Mouse (Mus musculus) adrenal gland, adult 2 months (tissue): ENCODE results near the gene Cenps. TPM values are rescaled to one million over a fixed set of nuclear protein-coding genes. Genes with fewer than 3 reads are reported as not detected.

ENCODE experiments used
- DNase-seq: peaks from one replicate; pipeline ENCODE4 v3.0.0; 2021
- polyA plus RNA-seq: library from polyadenylated mRNA; depleted of rRNA; stranded (reverse); fragments of >200 nt; gene quantifications from 2 replicates; pipeline ENCODE4 v1.2.3, GENCODE M21; 2012
- total RNA-seq, 2 experiments: library from RNA; stranded (reverse); gene quantifications; 2 replicates each; pipeline ENCODE4 v1.2.3; 2021

Gene Cenps
- total and polyA plus RNA-seq, 3 experiments = 0.35 to 13.0 (median 11.5) TPM

DNA sequence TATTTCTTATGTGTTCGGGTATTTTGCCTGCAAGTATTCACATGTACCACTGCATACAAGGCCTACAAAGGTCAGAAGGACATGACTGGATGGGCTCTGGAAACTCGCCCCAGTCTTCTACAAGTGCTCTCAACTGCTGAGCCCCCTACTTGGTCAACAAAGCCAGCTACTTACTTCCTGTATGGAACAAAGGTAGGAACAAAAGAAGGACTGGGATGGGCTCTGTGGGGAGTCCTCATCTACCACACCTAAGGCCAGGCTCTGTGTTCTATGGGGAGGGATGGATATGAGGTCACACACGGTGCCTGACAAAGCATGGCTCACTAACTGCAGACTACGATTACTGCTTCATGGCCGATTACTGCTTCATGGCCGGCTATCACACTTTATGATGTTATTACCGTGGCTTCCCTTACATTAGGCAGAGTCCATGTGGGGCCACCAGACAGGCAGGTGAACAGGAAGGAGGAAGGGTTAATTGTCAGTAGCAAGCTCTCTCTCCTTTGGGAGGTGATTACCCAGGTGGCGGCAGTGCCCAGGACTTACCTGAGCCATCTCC is 20.1 kb upstream of the Cenps start:
- DNase-seq = no peak

DNA sequence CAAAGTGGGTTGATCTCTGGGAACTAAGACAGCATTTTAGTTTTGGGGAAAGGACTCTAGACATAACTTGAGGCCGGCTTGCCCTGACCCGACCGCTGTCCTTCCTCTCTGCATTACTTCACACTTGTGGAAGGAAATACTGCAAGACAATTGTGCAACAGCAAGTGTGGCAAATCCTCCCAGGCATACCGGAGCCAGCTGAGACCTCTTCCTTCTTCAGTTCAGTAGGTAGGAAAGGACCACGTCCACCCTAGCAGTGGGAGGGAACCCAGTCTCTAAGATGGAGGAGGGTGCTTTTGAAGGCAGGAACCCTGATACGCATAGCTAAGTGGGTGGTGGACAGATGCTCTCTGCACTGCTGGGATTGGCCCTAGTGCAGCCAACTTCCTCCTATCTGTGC is 18.3 kb upstream of the Cenps start:
- peak; percentile 68 for DNase-seq

DNA sequence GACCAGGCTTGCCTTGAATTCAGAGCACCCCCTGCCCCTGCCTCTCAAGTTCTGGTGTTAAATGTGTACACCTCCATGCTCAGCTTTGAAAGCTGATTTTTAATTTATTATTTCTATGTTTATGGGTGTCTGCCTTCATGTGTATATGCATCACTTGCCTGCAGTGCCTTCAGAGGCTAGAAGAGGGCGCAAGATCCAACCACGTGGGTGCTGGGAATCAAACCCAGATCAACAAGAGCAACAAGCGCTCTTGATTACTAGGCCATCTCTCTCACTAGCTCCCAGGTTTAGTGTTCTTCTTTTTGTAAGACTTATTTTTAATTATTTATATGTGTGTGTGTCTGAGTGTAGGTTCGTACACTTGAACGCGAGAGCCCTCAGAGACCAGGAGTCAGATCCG is 17.4 kb upstream of the Cenps start:
- no peak for DNase-seq

DNA sequence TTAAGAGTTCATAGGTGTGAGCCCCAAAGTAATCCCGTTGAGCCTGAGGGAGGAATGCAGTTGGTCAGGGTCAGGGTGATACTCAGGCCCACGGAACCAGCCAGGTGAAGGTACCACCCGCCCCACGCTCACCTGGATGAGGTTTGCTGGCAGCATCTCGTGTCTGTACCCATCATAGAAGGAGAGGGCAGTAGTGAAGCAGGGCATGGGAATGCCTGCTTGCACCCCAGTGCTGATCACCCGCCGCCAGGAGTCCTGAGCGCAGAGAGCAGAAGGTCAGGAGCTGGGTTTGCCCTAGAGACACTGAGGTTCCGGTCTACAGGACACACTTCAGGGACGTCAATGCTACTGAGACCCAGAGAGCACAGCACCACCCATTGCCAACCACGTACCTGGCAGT is 13.3 kb upstream of the Cenps start:
- DNase-seq = no peak

DNA sequence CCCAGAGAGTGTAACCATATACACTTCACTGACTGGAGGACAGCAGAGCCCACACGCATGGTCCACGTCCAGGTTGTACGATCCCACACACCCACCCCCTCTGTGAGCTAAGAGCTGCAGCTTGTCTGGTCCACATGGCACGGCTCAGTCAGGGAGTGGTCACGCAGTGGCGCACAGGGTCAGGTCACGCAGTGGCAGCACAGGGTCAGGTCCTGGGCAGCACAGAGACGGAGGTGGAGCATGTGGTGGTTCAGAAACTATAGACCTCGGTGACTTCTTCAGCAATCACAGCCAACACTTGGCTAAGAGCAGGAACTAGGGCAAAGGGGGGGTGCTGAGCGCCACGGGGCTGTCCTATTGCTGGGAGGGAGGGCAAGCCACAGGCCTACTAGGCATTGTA is 12.8 kb upstream of the Cenps start:
- peak; percentile 78 for DNase-seq

DNA sequence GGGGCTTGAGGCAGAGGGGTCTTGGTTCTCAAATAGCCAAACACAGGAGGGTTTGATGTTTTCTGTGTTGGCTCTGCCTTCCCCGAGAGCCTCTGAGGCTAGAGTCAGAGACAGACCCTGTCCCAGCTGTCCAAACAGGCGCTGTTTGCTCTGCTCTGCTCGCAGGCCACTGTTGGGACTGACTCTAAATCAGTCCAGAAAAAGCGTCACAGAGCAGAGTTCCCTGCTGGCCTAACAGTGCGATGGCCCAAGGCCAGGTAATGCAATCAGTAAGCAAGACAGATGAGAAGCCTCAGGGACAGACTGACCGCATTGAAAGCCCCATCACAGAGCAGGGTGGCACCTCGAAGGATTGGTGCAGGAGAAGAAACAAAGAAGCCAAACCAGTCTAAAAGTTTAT is 12.2 kb upstream of the Cenps start:
- peak; percentile 88 for DNase-seq

DNA sequence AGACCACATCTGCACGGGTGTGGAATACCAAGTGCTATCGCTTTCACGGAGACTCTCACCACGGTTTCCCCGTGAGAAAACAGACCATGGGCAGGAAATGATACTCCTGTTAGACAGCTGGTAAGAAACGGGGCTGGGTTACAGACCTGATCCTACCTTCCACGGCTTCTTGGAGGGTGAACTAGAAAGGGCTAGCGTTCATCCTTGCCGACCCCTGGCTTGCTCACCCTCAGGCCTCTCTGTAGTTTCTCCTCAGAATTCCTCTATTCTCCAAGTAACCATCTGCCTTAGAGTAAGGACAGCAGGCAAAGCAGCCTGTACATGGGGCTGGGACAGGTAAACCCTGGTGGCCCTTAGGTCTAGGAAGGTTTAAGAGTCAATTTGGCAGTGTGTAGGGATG is 11.8 kb upstream of the Cenps start:
- DNase-seq = no peak

DNA sequence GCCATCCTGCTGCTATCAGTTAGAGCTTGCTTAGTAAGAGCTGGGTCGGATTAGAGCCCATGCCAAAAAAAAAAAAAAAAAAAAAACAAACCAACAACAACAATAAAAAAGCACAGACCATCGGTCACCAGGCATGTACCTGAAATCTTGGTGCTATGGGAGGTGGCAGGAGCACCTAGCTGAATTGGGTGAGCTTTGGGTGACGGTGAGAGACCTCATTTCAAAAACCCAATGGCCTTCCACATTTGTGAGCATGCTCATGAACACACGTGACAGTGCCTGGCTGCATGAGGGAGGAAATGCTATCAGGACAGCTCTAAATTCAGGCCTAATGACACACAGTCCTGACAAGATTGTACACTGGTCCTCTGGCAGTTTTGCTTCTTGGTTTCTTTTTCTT is 10.7 kb upstream of the Cenps start:
- DNase-seq = no peak

DNA sequence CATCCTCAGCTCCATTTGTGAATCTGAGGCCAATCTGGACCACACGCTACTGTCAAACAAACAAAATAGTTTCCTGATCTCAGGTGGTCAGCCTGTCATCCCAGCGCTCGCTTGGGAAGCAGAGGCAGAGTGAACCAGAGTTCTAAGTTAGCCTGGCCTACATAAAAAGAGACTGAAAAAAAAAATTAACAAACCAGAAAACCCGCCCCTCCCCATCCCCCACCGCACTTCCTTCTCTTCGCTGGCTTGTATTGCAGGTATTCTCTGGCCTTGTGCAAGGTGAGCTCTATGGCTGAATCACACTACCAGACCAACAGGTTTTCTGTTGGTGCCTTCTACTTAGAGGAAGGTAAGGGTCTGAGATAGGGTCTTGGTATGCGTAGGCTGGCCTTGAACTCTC is 10.1 kb upstream of the Cenps start:
- no peak for DNase-seq

DNA sequence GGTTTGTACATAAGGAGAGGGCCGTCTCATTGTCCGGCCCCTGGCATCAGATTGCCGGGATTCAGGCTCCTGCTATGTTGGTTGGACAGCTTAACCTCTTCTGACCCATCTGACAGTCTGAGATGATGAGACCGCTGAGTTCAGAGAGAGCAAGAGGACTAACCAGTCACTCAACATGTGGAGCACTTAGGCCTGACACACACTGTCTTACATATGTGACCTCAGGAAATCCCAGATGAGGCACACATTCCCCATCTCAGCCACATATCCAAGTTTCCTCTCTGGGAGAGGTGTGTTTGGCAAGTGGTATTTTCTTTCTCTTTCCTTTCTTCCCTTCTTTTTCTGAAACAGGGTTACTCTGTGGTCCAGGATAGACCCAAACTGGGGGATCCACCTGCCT is 7.7 kb upstream of the Cenps start:
- no peak for DNase-seq

DNA sequence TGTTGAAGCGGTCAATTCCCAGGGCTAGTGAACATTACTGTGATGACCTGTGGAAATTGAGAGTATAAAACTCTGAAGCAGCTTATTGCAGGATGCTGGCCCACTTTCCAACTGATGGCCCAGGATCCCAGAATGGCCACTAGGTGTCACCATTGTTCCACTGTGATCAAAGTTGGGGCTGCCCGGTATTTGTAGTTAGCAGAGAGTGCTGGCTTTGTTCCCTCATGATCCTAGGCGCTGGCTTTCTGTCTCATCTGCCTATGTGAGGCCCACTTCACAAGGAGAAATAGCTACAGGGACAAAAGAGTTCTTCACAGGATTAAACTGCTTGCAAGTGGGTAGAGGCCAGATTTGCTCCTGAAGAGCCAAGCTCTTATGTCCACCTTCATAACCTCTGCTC is 7.0 kb upstream of the Cenps start:
- DNase-seq = peak; percentile 85

DNA sequence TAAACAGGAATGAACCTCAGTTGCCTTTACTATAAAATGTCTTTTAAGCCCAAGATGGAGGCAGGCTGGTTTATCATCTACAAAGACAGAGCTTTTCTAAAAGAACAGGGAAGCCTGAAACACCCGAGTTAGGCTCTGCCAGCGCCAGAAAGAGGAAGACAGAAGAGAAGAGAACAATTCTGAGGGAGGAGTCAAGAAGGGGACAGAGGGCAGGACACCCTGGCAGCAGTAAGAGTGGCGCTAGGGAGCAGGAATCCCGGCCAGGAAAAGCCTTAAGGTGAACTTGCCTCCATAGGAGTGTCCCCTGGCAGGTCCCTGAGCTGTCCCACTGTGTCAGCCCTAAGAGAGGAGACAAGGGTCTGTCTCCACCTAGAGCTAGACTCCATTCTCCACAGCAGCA is 6.2 kb upstream of the Cenps start:
- no peak for DNase-seq

DNA sequence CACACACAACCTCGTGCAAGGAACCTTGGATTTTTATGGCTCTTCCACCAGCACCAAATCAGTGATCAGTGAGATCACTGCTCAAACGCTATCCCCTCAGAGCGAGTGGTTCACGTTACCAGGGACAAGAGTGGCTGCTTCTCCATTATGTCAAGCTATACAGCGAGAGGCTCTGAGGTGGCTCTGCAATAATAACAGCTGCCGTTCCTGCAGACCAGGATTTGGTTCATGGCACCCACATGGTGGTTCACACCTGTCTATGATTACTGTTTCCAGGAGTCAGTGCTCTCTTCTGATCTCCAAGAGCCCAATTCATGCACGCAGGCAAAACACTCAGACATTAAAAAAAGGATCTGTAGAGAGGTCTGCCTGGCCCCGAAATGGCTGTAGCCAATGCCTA is 1.1 kb upstream of the Cenps start:
- DNase-seq = no peak

DNA sequence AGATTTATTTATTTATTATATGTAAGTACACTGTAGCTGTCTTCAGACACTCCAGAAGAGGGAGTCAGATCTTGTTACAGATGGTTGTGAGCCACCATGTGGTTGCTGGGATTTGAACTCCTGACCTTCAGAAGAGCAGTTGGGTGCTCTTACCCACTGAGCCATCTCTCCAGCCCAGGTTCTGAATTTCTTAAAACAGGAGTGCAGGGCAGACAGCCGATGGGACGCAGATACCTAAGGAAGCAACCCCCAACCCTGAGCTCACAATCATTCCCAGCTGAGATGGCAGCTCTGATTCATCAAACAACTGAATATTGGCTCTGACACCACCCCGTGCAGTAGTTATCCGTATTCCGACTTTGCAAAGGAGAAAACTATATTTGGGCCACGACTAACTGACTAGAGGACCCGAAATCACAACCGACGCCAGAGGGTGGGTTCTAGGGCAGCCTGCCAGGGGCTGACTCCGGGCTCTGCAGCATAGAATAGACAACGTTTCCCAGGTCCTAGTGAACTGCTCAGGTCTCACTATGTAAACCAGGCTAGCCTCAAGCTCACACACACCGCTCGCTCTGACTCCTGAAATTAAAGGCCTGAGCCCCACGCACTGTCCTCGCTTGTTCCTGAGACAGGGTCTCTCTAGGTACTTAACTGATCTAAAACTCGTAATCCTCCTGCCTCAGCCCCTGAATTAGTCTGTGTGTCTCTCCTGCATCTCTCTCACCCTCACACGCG is 1.1 kb downstream of the Cenps start:
- no peak for DNase-seq

DNA sequence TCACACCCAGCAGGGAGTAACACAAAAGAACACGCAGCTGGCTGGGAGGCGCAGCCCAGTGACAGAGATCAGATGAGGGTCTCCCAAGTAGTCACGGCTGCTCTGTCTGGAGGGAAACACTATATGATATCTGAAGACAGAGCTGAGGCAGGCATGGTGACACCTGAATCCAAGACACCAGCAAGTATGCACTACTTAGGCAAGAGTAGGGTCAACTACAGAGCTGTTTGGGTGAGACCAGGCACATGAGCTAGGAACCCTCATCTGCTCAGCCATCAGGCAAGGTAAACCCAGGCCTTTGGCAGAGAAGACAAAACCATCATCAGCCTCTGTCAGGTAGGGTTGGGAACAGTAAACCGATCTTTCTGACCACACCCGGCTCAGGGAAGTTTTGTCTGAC is 4.0 kb downstream of the Cenps start:
- no peak for DNase-seq

DNA sequence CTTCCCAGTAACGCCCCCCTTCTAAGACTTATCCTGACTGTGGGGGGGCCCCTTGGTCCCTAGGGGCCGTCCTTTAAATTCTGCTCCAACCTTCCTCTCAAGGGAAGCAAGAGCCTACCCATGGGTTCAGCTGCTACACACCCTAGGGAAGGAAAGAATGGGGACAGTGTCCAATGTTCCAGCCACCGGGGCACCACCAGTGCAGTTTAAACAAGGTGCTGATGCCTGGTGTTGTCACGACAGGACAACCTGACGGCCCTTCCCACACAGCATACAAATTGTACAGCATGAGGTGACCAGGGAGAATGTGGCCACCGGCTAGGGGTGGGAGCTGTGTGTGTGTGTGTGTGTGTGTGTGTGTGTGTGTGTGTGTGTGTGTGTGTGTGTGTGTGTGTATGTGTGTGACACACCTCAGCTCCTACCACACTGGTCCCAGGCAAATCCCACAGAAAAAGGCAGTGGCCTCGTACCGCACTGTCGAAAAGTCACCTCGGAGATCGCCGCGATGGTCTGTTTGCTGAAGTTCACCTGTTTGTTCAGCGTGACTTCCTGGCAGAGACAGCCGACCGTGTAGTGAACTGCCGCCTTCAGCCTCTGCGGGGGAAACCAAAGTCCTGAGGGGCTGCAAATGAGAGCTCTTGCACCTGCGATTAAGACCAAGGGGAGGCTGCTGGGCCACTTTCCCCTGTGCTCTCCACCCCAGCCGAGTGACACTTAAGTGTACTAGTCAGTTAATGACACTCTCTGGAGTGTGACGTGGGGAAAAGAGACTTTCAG is 5.5 kb downstream of the Cenps start:
- no peak for DNase-seq

DNA sequence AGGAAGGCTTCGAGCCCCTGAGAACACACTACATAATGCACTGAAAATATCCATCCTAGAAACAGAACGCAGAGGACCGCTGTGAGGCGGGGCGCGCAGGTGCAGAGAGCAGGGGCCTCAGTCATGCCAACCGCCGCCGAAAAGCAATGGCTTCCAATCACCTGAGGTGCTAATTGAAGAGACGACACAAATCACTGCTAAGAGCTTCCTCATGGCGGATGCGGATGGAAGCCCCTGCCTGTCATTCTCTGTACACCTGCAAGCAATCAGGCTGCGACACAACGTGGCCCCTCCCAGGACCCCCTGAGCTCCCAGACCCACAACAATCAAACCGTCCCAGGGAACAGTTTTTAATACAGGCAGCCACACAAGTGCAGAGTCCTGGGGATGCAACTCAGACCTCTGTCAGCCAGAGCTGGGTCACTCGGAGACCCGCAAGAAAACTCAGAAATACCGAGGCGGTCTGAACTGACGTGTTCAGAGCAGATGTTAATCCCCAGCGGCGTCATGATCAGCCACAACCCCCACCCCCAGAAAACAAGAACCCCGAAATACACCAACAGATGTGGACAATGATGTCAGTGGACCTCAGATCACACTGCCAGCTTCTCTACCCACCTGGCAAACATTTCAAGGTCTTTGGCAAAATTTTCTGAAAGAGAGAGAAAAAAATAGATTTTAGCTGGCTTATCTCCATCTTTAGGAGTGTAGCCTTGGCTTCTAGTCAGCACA is 6.2 kb downstream of the Cenps start:
- DNase-seq = no peak

DNA sequence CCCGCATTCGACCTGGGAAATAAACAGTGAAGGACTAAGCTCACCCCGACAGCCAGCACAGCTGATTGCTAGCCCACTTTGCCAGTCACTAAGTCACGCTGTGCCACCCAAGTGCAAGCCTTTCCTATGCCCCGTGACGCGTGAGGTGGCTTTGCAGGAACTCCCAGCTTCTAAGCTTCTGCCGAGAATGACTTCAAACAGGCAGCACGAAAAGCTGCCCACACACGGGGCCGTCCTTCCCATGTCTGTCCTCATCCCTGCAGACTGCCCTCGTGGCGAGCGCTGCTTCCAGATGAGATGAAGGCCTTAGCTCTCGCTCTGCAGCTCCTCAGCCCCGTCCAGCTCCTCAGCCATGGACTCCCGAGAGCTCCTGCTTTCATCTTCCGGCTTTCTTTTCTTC is 9.0 kb downstream of the Cenps start:
- no peak for DNase-seq

DNA sequence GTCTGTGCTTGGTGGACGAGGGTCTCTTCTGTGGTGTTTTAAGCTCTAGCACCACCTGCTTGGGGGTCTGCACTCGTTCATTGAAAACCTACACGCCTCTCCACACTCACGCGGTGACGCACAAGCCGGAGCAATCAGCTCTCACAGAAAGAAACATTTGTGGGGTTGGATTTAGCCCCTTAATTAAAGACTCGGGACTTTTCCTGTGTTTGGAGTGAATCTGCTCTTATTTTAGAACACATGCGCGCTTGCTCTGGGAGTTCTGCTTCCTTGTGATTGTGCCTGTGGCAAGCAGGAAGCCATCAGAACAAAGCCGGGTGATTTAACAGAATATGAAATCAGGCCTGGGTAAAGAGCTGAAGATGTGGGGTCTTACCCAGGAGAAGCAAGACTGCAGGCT is 10.8 kb downstream of the Cenps start, which contains the start of gene Cort:
TSS of gene Cort (minus strand) at position 101 of the 400 bp plus-strand sequence.
- DNase-seq = no peak

DNA sequence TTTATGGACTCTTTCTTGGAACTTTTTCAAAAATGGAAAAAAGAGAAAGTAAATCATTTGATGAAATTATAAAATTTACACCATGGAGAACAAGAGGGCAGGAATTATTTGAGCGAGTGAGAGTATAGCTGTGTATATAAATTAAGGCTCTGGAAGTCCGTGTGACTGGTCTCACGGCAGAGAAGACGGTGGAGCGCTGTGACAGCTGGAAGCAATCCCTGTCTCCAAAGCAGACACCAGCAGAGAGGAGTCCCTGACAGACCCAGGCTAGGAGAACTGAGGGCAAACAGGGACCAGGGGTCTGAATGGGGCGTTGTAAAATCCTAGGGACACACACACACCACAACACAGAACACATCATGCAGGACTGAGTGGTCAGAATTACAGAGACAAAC is 11.3 kb downstream of the Cenps start:
- DNase-seq = no peak

DNA sequence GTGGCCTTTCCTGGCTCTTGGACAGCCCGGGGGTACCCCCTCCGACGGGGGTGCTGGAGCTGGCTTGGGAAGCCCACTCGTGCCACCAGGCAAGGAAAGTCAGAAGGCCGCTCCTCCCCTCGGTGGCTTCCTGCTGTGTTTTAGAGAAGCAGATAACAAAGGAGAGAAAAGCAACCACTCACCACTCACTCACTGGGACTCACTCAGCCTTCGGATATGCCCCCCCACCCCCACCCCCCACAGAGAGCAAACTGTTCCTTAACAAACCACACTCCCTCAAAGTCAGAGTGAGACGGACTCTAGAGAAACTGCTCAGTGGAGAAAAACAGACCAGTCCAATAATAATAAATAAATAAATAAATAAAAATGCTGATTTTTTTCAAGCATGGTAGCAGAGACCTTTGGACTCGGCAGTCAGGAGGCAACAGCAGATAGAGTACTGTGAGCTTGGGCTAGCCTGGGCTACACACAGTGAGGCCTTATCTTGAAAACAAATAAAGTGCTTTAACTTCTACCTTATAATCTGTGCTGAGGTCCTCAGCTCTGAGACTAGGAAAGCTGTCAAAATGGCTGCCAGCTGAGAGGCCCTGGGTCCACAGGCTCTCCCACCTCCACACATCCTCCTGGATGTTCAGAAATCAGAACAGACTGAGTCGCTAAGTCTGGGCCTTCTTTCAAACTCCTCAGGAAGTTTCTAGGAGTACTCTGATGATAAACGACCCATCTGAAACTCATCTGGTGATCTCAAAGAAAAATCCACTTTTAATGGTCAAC is 11.9 kb downstream of the Cenps start:
- no peak for DNase-seq

DNA sequence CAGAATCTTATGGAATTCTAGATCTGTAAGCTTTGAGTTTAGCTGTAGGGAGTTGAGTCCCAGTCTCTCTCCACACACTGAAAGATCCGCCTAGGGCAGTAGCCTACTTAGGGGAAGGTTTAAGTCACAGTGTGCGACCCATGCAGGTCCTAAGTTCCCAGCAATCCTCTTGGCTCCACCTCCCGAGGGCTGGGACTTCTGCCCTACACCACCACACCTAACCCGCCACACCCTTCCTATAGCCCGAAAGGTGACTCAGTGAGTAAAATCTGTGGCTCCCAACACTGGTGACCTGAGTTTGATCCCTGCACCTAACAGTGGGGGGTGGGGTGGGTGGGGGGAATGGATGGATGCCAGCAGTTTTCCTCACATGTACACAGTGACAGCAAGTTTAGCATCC is 14.0 kb downstream of the Cenps start:
- no peak for DNase-seq
